In genomic region chr2:27312500-27312899, GRCm38 (mm10) we compare ENCODE assay signal across 19 mouse cellular contexts.
DNase-seq lines count a peak whose midpoint lies in the region; ATAC-seq and TF ChIP-seq lines count a peak whose summit lies in the region.
"Had no signal": no experiment of that assay in that cellular context is flagged by ENCODE, and none has a peak within 500 bp of the region (broad histone marks: within the 10 kb centered on the region; RNA-seq: fewer than 3 reads in every experiment).

No protein-coding gene starts in this region.

- 92% methylated on average over 3 of the region's 3 CpGs for WGBS in forebrain, embryonic 10.5 days
- 76% methylated on average over 3 of the region's 3 CpGs for WGBS in forebrain, embryonic 13.5 days
- WGBS in kidney, embryonic 15.5 days: 32% methylated on average over 3 of the region's 3 CpGs
- WGBS in lung, embryonic 16.5 days: 42% methylated on average over 3 of the region's 3 CpGs
- WGBS in stomach, embryonic 14.5 days: 49% methylated on average over 3 of the region's 3 CpGs
- WGBS in stomach, postnatal 0 days: 49% methylated on average over 3 of the region's 3 CpGs

- TF ChIP-seq EP300 in stomach, postnatal 0 days (optimal IDR thresholded peaks at IDR 0.05): no peak

- no peaks in the 10 kb centered on the region for H3K27me3 ChIP-seq in forebrain, embryonic 10.5 days (ENCODE audit: poor library complexity, severe bottlenecking)
- no peaks in the 10 kb centered on the region for H3K27me3 ChIP-seq in forebrain, embryonic 13.5 days
- no peaks in the 10 kb centered on the region for H3K27me3 ChIP-seq in kidney, embryonic 15.5 days
- no peaks in the 10 kb centered on the region for H3K27me3 ChIP-seq in lung, embryonic 16.5 days (ENCODE audit: control insufficient read depth, insufficient read depth, low read depth, low read length)
- H3K27me3 ChIP-seq in stomach, embryonic 14.5 days (ENCODE audit: control insufficient read depth, insufficient read depth, low read length): no peaks in the 10 kb centered on the region
- no peaks in the 10 kb centered on the region for H3K27me3 ChIP-seq in stomach, postnatal 0 days (ENCODE audit: control insufficient read depth, insufficient read depth, low read length)
- H3K27me3 ChIP-seq: forebrain, embryonic 15.5 days; limb, embryonic 13.5 days had no signal

- H3K27ac ChIP-seq in forebrain, embryonic 10.5 days: 0 out of 2 replicates have a peak overlapping the region, but pooled peaks have one; percentile 15
- H3K27ac ChIP-seq in forebrain, embryonic 13.5 days: no peak overlapping the region
- H3K27ac ChIP-seq in kidney, embryonic 15.5 days: peak overlapping the region; percentile 71
- H3K27ac ChIP-seq in lung, embryonic 16.5 days (ENCODE audit: low read length): peak overlapping the region; percentile 30; the same call in 1 of the 2 replicates
- H3K27ac ChIP-seq in stomach, embryonic 14.5 days (ENCODE audit: low read length): peak overlapping the region; percentile 44
- no peak overlapping the region for H3K27ac ChIP-seq in stomach, postnatal 0 days (replicated peaks)
- H3K27ac ChIP-seq: embryonic facial prominence, embryonic 10.5 days; forebrain, embryonic 15.5 days; heart, embryonic 10.5 days; limb, embryonic 13.5 days; liver, embryonic 14.5 days had no signal

- H3K9me3 ChIP-seq in forebrain, embryonic 10.5 days: peaks cover 4% of the 10 kb centered on the region; the same call in 1 of the 2 replicates
- no peaks in the 10 kb centered on the region for H3K9me3 ChIP-seq in forebrain, embryonic 13.5 days (replicated peaks)
- no peaks in the 10 kb centered on the region for H3K9me3 ChIP-seq in kidney, embryonic 15.5 days (replicated peaks)
- H3K9me3 ChIP-seq in lung, embryonic 16.5 days (ENCODE audit: control insufficient read depth, low read length): no peaks in the 10 kb centered on the region
- H3K9me3 ChIP-seq in stomach, embryonic 14.5 days (ENCODE audit: control insufficient read depth, low read depth, low read length): no peaks in the 10 kb centered on the region
- H3K9me3 ChIP-seq in stomach, postnatal 0 days (ENCODE audit: control insufficient read depth, low read length): no peaks in the 10 kb centered on the region
- H3K9me3 ChIP-seq: embryonic facial prominence, embryonic 10.5 days; forebrain, embryonic 15.5 days; heart, embryonic 10.5 days; limb, embryonic 13.5 days had no signal

- H3K36me3 ChIP-seq in forebrain, embryonic 10.5 days (replicated peaks): peaks cover 21% of the 10 kb centered on the region
- H3K36me3 ChIP-seq in forebrain, embryonic 13.5 days (ENCODE audit: poor library complexity, severe bottlenecking): no peaks in the 10 kb centered on the region
- H3K36me3 ChIP-seq in kidney, embryonic 15.5 days: no peaks in the 10 kb centered on the region
- H3K36me3 ChIP-seq in lung, embryonic 16.5 days (ENCODE audit: control insufficient read depth, insufficient read depth, low read length): no peaks in the 10 kb centered on the region
- H3K36me3 ChIP-seq in stomach, embryonic 14.5 days (ENCODE audit: control insufficient read depth, insufficient read depth, low read length): no peaks in the 10 kb centered on the region
- no peaks in the 10 kb centered on the region for H3K36me3 ChIP-seq in stomach, postnatal 0 days (ENCODE audit: control insufficient read depth, insufficient read depth, low read length)
- H3K36me3 ChIP-seq: forebrain, embryonic 15.5 days; limb, embryonic 13.5 days had no signal

- peaks cover 33% of the 10 kb centered on the region for H3K4me1 ChIP-seq in forebrain, embryonic 10.5 days
- peaks cover 27% of the 10 kb centered on the region for H3K4me1 ChIP-seq in forebrain, embryonic 13.5 days
- H3K4me1 ChIP-seq in kidney, embryonic 15.5 days: peaks cover 39% of the 10 kb centered on the region
- peaks cover 14% of the 10 kb centered on the region for H3K4me1 ChIP-seq in lung, embryonic 16.5 days (replicated peaks; ENCODE audit: control insufficient read depth, insufficient read depth, low read length)
- H3K4me1 ChIP-seq in stomach, embryonic 14.5 days (ENCODE audit: control insufficient read depth, insufficient read depth, low read length): peaks cover 9% of the 10 kb centered on the region; the same call in 1 of the 2 replicates
- no peaks in the 10 kb centered on the region for H3K4me1 ChIP-seq in stomach, postnatal 0 days (replicated peaks; ENCODE audit: control insufficient read depth, insufficient read depth)
- H3K4me1 ChIP-seq: megakaryocyte, embryonic 14.5 days had no signal

- no peak for ATAC-seq in forebrain, embryonic 13.5 days
- ATAC-seq in kidney, embryonic 15.5 days (replicated peaks; ENCODE audit: low FRiP score): peak; percentile 68
- ATAC-seq in lung, embryonic 16.5 days (ENCODE audit: low read depth): peak; percentile 88
- peak; percentile 58; the same call in 1 of the 2 replicates for ATAC-seq in stomach, embryonic 14.5 days (ENCODE audit: insufficient number of reproducible peaks, insufficient read depth, low FRiP score, low read depth)
- no peak; the same call in 1 of the 2 replicates for ATAC-seq in stomach, postnatal 0 days (ENCODE audit: low FRiP score, low TSS enrichment)
- ATAC-seq: forebrain, embryonic 15.5 days had no signal

- no peak overlapping the region for H3K4me2 ChIP-seq in forebrain, embryonic 13.5 days
- no peak overlapping the region for H3K4me2 ChIP-seq in kidney, embryonic 15.5 days
- H3K4me2 ChIP-seq in lung, embryonic 16.5 days (ENCODE audit: low read depth, low read length): no peak overlapping the region
- no peak overlapping the region for H3K4me2 ChIP-seq in stomach, embryonic 14.5 days (replicated peaks; ENCODE audit: low read depth, low read length)
- no peak overlapping the region for H3K4me2 ChIP-seq in stomach, postnatal 0 days (replicated peaks; ENCODE audit: low read depth)
- H3K4me2 ChIP-seq: forebrain, embryonic 15.5 days; limb, embryonic 13.5 days had no signal

- H3K9ac ChIP-seq in forebrain, embryonic 13.5 days: no peak overlapping the region
- H3K9ac ChIP-seq in kidney, embryonic 15.5 days: no peak overlapping the region
- H3K9ac ChIP-seq in lung, embryonic 16.5 days (ENCODE audit: low read length): no peak overlapping the region
- H3K9ac ChIP-seq in stomach, embryonic 14.5 days (replicated peaks; ENCODE audit: low read depth, low read length): no peak overlapping the region
- H3K9ac ChIP-seq in stomach, postnatal 0 days (ENCODE audit: low read length): no peak overlapping the region
- H3K9ac ChIP-seq: forebrain, embryonic 15.5 days; limb, embryonic 13.5 days; liver, embryonic 14.5 days had no signal

- no peak for DNase-seq in forebrain, embryonic 10.5 days (ENCODE audit: extremely low spot score, low spot score)
- no peak for DNase-seq in kidney, postnatal 14 days
- DNase-seq in lung, postnatal 36 days: no peak
- no peak for DNase-seq in stomach, postnatal 0 days (ENCODE audit: low spot score)
- DNase-seq: adrenal gland, adult 2 months; cerebellum, adult 11-12 months; heart, postnatal 36 days; kidney, adult 18-20 months; layer of hippocampus, adult 9-11 months had no signal

- TF ChIP-seq CTCF in stomach, postnatal 0 days (IDR thresholded peaks at IDR 0.05; ENCODE audit: low read depth): no peak

- no peak overlapping the region for H3K4me3 ChIP-seq in forebrain, embryonic 10.5 days
- H3K4me3 ChIP-seq in forebrain, embryonic 13.5 days: no peak overlapping the region
- H3K4me3 ChIP-seq in kidney, embryonic 15.5 days (replicated peaks): no peak overlapping the region
- no peak overlapping the region for H3K4me3 ChIP-seq in lung, embryonic 16.5 days (ENCODE audit: low read length)
- no peak overlapping the region for H3K4me3 ChIP-seq in stomach, embryonic 14.5 days (ENCODE audit: low read depth, low read length)
- no peak overlapping the region for H3K4me3 ChIP-seq in stomach, postnatal 0 days (ENCODE audit: low read depth, low read length)
- H3K4me3 ChIP-seq: embryonic facial prominence, embryonic 10.5 days; forebrain, embryonic 15.5 days; heart, embryonic 10.5 days; limb, embryonic 13.5 days; megakaryocyte, embryonic 14.5 days had no signal

Comparison
In these comparisons a context has a peak if more than half of its experiments do, and no peak if none do; other contexts are left out.
1. H3K27ac ChIP-seq: peak in forebrain, embryonic 10.5 days (single experiment), kidney, embryonic 15.5 days (single experiment), lung, embryonic 16.5 days (single experiment) and stomach, embryonic 14.5 days (single experiment); none in forebrain, embryonic 13.5 days (single experiment) and stomach, postnatal 0 days (single experiment).
2. ATAC-seq: peak in kidney, embryonic 15.5 days (single experiment), lung, embryonic 16.5 days (single experiment) and stomach, embryonic 14.5 days (single experiment); none in forebrain, embryonic 13.5 days (single experiment) and stomach, postnatal 0 days (single experiment).